Mouse (Mus musculus) frontal cortex, postnatal 36 days (tissue): ENCODE data around the gene Gm30302.
"Not testable (repeated sequence)": the region's sequence is repeated elsewhere in the genome, so short reads cannot be mapped to it uniquely, and the experiment has no call there.

ENCODE experiments used
- DNase-seq, 2 experiments: peaks; one replicate each; pipeline ENCODE4 v3.0.0; 2022; ENCODE audit warnings: low spot score in 2 of 2

The Gm30302 gene

GRCm38 (mm10) chr13:49798901-49799300 lies at the start of gene Gm30302:
Gene Gm30302, minus strand, starts transcription at chr13:49799001.
- DNase-seq = no peak

DNA sequence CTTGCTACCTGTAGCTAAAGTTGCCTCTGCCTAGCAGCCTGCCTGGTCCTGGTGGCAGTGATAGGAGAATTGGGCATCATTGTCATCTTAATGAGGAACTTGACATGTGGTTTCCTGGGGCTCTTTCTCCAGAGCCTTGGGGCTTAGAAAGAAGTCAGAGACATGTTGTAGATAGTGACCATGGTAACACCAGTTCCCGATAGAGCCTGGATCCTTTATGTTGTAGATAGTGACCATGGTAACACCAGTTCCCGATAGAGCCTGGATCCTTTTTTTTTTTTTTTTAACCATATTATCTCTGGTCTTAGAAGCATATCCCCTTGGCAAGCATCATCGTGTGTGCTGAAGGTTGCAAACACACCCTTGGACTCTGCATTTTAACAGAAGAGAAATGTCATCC lies 48.0 kb upstream of the Gm30302 start:
- no peak for DNase-seq

DNA sequence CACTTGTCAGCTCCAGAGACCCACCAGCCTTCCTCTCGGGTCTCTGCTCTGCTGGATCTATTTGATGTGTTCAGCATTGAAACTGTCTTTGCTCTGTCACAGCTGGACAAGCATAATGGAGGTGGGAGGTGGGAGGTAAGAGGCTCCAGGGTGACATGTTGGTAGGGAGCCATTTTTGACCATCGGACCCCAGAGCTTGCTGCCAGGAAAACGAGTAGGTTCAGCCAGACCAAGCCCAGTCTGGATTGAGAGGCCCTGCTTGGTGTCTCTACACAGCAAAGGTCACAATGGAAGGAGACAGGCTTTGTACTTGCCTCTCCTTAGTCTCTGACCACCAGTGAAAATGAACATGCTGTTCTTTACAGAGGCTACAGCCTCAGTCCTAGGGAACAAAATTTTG lies 47.3 kb upstream of the Gm30302 start:
- no peak for DNase-seq

DNA sequence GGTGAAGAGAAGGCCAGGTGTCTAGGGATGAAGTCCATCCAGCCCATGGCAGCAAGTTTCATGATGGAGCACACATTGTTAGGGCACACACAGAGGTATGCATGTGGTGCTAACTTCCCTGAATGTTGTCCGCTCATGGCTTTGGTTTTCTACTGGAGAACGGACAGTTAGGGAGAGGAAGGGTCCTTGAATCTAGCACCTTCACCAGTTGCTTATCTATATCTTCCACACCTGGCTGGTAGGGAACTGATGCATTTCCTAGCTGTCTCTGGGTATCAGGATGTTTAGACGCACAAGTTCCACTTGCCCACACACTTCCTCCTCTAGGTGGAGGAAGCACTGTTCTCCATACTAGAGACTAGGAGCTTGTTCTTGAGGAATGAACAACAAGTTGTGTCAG lies 46.9 kb upstream of the Gm30302 start:
- DNase-seq = no peak

- DNase-seq = no peak
Observed at GRCm38 (mm10) chr13:49844071-49844470, 45.3 kb upstream of the Gm30302 start.

GRCm38 (mm10) chr13:49841186-49841585 lies 42.4 kb upstream of the Gm30302 start:
- DNase-seq = no peak

GRCm38 (mm10) chr13:49830355-49830754 lies 31.6 kb upstream of the Gm30302 start:
- DNase-seq = no peak

DNA sequence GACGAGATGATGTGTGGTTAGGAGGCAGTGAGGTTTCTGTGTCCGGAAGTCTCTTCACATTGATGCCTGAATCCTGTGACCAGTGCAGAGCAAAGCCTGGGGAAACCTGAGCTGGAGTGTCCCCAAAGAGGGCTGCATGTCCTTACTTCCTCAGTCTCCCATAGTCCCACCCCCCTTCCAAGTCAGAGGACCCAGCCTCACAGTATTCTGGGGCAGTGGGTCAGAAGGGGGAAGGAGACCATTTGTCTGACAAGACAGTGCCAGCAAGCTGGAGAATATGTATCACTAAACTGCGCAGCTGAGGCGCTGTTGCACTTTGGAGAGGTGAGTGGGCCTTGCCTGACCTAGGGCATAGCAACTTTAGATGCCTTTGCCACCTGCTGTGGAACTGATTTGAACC lies 26.5 kb upstream of the Gm30302 start:
- no peak for DNase-seq

GRCm38 (mm10) chr13:49814958-49815357 lies 16.2 kb upstream of the Gm30302 start:
- no peak for DNase-seq

- DNase-seq = no peak
Observed at GRCm38 (mm10) chr13:49814420-49814819, 15.6 kb upstream of the Gm30302 start.

- DNase-seq = no peak
Observed at GRCm38 (mm10) chr13:49807146-49807545, 8.3 kb upstream of the Gm30302 start.

DNA sequence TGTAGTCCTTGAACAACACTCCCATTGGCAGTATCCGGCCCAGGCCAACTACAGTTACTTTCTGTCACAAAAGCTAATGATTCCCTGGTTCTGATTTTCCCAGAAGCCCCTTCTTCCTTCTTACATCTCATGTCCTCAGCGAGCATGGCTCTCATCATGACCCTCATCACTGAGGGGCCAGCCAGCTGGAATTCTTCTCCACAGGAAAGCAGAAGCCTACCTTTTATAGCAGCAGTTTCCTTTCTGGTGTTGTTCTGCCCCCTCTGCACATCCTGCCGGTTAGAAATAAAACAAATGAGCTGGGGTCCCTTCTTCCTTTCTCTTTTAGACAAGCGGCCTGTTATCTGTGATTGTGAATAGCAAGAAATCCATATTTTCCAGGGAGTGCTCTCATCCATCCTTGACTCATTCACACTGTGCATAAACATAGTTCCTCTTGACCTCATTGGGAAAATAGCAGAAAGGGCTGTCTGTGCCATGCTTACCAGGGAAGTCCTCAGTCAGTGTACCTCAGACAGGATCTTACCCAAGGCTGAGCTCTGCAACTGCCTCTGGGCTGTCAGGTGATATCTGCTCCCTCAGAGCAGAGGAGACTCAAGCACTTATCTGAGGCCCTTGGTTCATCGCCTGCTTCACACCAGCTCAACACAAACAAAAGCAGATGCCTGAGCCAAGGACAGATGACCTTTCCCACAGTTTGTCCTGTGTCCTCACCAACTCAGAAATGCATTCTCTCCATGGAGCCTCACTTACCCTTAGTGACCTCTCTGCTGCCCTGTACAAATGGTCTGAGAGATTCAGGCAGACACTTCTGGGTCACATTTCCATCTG lies 10.0 kb downstream of the Gm30302 start:
- DNase-seq = no peak

GRCm38 (mm10) chr13:49783899-49784298 lies 14.9 kb downstream of the Gm30302 start:
- DNase-seq = no peak

- not testable (repeated sequence) for DNase-seq
Observed at GRCm38 (mm10) chr13:49771536-49771935, 27.3 kb downstream of the Gm30302 start.

- DNase-seq = no peak
Observed at GRCm38 (mm10) chr13:49769111-49769510, 29.7 kb downstream of the Gm30302 start.

DNA sequence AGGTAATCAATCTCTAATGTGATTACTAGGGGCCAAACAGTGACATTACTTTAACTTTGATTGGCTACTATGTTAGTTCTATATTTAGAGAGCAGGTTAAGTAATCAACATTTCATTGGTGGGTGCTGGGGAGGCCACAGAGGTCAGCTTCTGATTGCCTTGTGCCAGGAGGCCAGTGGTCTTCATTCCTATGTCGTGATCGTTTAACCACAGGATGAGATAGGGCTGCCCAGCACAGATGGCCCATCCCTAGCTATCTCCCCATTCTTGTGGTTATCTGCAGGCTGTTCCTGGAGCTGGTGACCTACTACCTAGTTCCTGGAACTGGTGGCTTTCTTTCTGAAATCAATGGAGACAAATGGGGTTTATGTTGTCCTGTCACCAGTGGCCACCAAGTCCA lies 30.8 kb downstream of the Gm30302 start:
- no peak for DNase-seq

GRCm38 (mm10) chr13:49766269-49766668 lies 32.5 kb downstream of the Gm30302 start:
- no peak for DNase-seq

GRCm38 (mm10) chr13:49765306-49765705 lies 33.5 kb downstream of the Gm30302 start:
- DNase-seq = no peak

GRCm38 (mm10) chr13:49762208-49762607 lies 36.6 kb downstream of the Gm30302 start:
- no peak for DNase-seq

DNA sequence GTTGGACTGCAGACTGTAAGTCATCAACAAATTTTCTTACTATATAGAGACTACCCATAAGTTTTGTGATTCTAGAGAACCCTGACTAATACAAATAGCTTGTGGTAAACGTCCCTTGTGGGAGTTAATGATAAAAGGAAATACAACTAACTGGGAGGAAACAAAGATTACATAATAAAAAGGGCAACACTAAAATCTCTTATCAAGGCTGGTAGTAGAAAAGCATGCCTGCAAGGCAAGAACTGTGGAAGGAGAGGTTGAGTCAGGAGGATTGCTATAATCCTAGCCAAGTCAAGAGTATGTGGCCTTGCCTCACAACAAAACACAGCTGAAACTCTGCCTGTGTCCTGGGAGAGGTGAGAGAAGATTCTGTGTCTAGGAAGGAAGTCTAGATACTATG lies 38.1 kb downstream of the Gm30302 start:
- DNase-seq = no peak

DNA sequence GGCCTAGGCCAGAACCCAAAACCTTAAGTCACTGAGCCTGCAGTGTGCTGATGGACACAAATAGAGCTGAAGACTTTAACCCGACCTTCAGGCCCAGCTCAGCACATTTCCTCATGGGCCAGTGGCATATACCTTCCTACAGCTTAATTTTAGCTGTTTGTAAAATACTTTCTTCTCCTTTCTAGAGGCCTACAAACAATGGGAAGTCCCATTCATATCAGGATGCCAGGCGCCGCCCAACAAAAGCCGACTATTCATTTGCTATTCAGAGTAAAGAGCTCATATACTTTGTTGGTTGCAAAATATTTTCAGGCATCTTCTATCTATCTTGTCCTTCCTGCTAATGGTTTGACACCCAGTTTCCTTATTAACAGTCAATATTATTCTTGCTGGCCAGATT lies 40.8 kb downstream of the Gm30302 start:
- no peak for DNase-seq

GRCm38 (mm10) chr13:49756591-49756990 lies 42.2 kb downstream of the Gm30302 start:
- DNase-seq = no peak

DNA sequence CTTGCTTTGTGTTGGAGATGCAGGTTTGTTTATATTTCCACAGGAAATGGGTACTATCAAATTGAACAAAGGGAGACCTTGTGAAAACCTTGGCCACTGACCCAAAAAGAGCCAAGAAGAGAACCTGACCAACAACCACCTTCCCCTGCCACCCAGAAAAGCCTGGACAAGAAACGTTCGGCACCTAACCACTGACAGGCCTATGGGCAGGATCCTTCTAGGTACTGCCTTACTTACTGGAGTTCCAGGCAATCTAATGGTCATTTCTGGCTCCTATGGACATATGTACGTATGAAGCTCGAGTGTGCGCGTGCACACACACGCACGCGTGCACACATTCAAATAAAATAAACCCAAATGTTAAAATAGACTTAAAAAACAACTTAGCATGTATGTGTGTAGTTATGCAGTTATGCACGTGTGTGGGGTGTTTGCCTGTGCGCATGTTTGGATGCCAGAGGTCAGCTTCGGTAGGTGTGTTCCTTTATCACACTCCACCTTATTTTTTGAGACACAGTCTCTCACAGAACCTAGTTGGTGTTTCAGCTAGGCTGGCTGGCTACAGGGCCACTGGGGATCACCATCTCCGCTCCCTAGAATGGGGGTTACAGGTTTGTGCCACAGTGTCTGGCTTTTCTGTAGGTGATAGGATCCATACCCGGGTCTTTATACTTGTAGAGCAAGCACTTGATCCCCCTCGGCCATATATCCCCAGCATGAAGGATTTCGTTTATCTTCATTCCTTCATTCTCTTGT lies 57.3 kb downstream of the Gm30302 start:
- DNase-seq = no peak
